Mouse (Mus musculus) heart, adult 8-10 months (tissue): Measurements from ENCODE around the gene Tbx5. TPM values are rescaled to one million over a fixed set of nuclear protein-coding genes. Genes with fewer than 3 reads are reported as not detected.

Experiments used
- total RNA-seq, 4 experiments: library from RNA; stranded (reverse); gene quantifications; 2 replicates each; pipeline ENCODE4 v1.2.4; 2022

Tbx5 gene
- total RNA-seq, 4 experiments from 2014 or later, result 22.5 to 44.9 (median 33.8) TPM

Other genes starting within 250 kb of the Tbx5 start
- gene Tbx3, start 162.0 kb upstream of the Tbx5 start, total RNA-seq, result 10 to 100 TPM in 3 of 4 experiments, 1 to 10 TPM in 1; 8.9 to 12.7 (median 10.2) TPM